Mouse (Mus musculus): ENCODE data around the gene Plekhh1. TPM values are rescaled to one million over a fixed set of nuclear protein-coding genes. Genes with fewer than 3 reads are reported as not detected.

Plekhh1 gene
- total RNA-seq, 1 experiment: 11.2 TPM

DNA sequence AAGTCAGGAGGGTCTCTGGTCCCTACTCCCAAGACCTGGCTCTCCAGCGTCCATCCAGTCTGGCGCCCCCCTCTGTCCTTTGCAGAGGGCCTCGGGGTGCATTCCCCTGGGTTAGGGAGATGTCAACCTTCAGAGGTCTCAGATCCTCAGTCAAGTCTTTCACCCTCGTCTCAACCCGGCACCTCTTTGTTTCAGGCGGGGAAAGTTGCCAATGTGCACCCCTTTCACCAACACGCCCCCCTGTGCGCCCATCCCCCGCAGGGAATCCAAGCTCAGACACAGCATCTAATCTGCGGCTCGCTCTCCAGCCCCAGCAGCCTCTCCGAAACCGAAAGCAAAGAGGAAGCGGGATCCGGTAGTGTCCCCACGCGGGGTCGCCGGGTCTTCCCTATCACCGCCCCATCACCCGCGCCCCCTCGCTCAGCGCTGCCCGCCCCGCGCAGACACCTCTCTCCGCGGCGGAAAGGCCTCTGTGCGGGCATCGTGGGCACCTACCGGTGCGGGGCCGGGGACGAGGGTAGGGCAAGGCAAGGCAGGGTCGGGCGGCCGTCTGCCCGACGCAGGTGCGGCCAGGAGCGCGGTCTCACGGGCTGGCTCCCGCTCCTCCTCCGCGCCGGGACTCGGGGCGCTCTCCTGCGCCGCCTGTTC is 22.4 kb upstream of the Plekhh1 start:
- peaks cover 0 to 3% of the 10 kb centered on the region in 2 experiments; a peak in 2 of 4 replicates for H3K4me1 ChIP-seq (ENCODE audit: control insufficient read depth in 2 of 2, insufficient read depth in 2 of 2, low read length in 2 of 2, poor library complexity in 1 of 2)
- peak overlapping the region; percentile 92 to 95 for H3K4me3 ChIP-seq (ENCODE audit: insufficient read depth in 1 of 2, low read depth in 1 of 2, low read length in 2 of 2, poor library complexity in 1 of 2, severe bottlenecking in 1 of 2)
- no peaks in the 10 kb centered on the region for H3K9me3 ChIP-seq (ENCODE audit: control insufficient read depth, insufficient read depth, low read depth, low read length)
- H3K9ac ChIP-seq (ENCODE audit: insufficient read depth, low read depth, low read length, poor library complexity, severe bottlenecking): peak overlapping the region; percentile 83
- no peak for DNase-seq (ENCODE audit: low read depth, low spot score)
- H3K27ac ChIP-seq (ENCODE audit: insufficient read depth, low read depth, low read length, poor library complexity, severe bottlenecking): no peak overlapping the region
- in situ Hi-C loops (cut with MboI; ENCODE audit: low sequenced_read_pairs in 2 of 2, unreplicated experiment in 2 of 2): no loop called here
- TF ChIP-seq HCFC1 (IDR thresholded peaks at IDR 0.05; ENCODE audit: borderline replicate concordance, insufficient read depth, low read length) (0 out of 2 replicates have a peak, but pooled peaks have one; percentile 4), ZNF384 (IDR thresholded peaks at IDR 0.05; ENCODE audit: low read depth, low read length) (no peak)
- no peaks in the 10 kb centered on the region for H3K36me3 ChIP-seq (ENCODE audit: control insufficient read depth, insufficient read depth, low read length, poor library complexity, severe bottlenecking)

- in situ Hi-C loops (cut with MboI; ENCODE audit: low sequenced_read_pairs in 2 of 2, unreplicated experiment in 2 of 2): no loop called here
- DNase-seq (ENCODE audit: low read depth, low spot score): no peak
- Histone ChIP-seq H3K9me3 (ENCODE audit: control insufficient read depth, insufficient read depth, low read depth, low read length) (no peaks in the 10 kb centered on the region), H3K4me3 (ENCODE audit: insufficient read depth in 1 of 2, low read depth in 1 of 2, low read length in 2 of 2, poor library complexity in 1 of 2, severe bottlenecking in 1 of 2) (peak within 1 kb of the TSS; percentile 92 to 95), H3K36me3 (ENCODE audit: control insufficient read depth, insufficient read depth, low read length, poor library complexity, severe bottlenecking) (no peaks in the 10 kb centered on the region), H3K9ac (ENCODE audit: insufficient read depth, low read depth, low read length, poor library complexity, severe bottlenecking) (peak within 1 kb of the TSS; percentile 83), H3K27ac (ENCODE audit: insufficient read depth, low read depth, low read length, poor library complexity, severe bottlenecking) (no peak within 1 kb of the TSS), H3K4me1 (ENCODE audit: control insufficient read depth in 2 of 2, insufficient read depth in 2 of 2, low read length in 2 of 2, poor library complexity in 1 of 2) (peaks cover 0 to 3% of the 10 kb centered on the region in 2 experiments; a peak in 2 of 4 replicates)
- no peak for TF ChIP-seq HCFC1 (IDR thresholded peaks at IDR 0.05; ENCODE audit: borderline replicate concordance, insufficient read depth, low read length)
- no peak for TF ChIP-seq ZNF384 (IDR thresholded peaks at IDR 0.05; ENCODE audit: low read depth, low read length)
- TF ChIP-seq ZC3H11A (IDR thresholded peaks at IDR 0.05; ENCODE audit: borderline replicate concordance, low read depth, low read length): no peak
- no peak for TF ChIP-seq MAFK (IDR thresholded peaks at IDR 0.05; ENCODE audit: insufficient read depth, low read depth, low read length)
- no peak for TF ChIP-seq CHD2 (IDR thresholded peaks at IDR 0.05; ENCODE audit: low read depth, low read length)
These were observed 21.7 kb upstream of the Plekhh1 start, which contains the start of gene Tmem229b for GRCm38 (mm10) chr12:79007126-79007753. Gene Tmem229b, minus strand, starts transcription at chr12:79007627.

- Histone ChIP-seq H3K9ac (ENCODE audit: insufficient read depth, low read depth, low read length, poor library complexity, severe bottlenecking) (no peak overlapping the region), H3K27ac (ENCODE audit: insufficient read depth, low read depth, low read length, poor library complexity, severe bottlenecking) (no peak overlapping the region), H3K36me3 (ENCODE audit: control insufficient read depth, insufficient read depth, low read length, poor library complexity, severe bottlenecking) (no peaks in the 10 kb centered on the region), H3K4me3 (ENCODE audit: insufficient read depth in 1 of 2, low read depth in 1 of 2, low read length in 2 of 2, poor library complexity in 1 of 2, severe bottlenecking in 1 of 2) (no peak overlapping the region), H3K4me1 (ENCODE audit: control insufficient read depth in 2 of 2, insufficient read depth in 2 of 2, low read length in 2 of 2, poor library complexity in 1 of 2) (peaks cover 3 to 14% of the 10 kb centered on the region in 2 experiments; a peak in 3 of 4 replicates), H3K9me3 (ENCODE audit: control insufficient read depth, insufficient read depth, low read depth, low read length) (no peaks in the 10 kb centered on the region)
- in situ Hi-C loops (cut with MboI; ENCODE audit: low sequenced_read_pairs in 2 of 2, unreplicated experiment in 2 of 2): loop anchor here in 1 of 2 experiments (5.0 kb wide), 1 partner anchor 73 kb away; no protein-coding TSS in a partner anchor
- no peak for TF ChIP-seq HCFC1 (IDR thresholded peaks at IDR 0.05; ENCODE audit: borderline replicate concordance, insufficient read depth, low read length)
- TF ChIP-seq CHD2 (IDR thresholded peaks at IDR 0.05; ENCODE audit: low read depth, low read length): no peak
- no peak for TF ChIP-seq ZNF384 (IDR thresholded peaks at IDR 0.05; ENCODE audit: low read depth, low read length)
- TF ChIP-seq ZC3H11A (IDR thresholded peaks at IDR 0.05; ENCODE audit: borderline replicate concordance, low read depth, low read length): no peak
- TF ChIP-seq MAFK (IDR thresholded peaks at IDR 0.05; ENCODE audit: insufficient read depth, low read depth, low read length): no peak
- DNase-seq (ENCODE audit: low read depth, low spot score): no peak
These were observed 18.4 kb upstream of the Plekhh1 start for GRCm38 (mm10) chr12:79010569-79010968.

DNA sequence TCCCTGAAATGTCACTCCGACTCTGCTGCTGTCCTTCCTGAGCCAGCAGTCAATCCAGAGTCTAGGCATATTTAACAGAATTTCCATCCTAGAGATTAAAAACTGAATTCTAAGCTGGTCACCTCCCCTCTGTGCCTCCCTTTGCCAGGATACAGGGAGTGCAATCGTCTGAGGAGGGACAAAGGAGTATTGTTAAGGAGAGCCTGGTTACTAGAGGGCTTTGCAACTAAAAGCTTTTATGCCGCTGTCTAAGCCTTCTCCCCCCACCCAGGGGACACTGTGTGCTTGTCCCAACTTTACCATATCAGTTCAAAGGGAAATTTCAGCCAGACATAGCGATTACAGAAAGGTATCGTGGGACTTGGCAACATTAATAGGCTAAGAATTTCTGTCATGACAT is 12.9 kb upstream of the Plekhh1 start:
- no peak overlapping the region for H3K9ac ChIP-seq (ENCODE audit: insufficient read depth, low read depth, low read length, poor library complexity, severe bottlenecking)
- H3K9me3 ChIP-seq (ENCODE audit: control insufficient read depth, insufficient read depth, low read depth, low read length): no peaks in the 10 kb centered on the region
- TF ChIP-seq HCFC1 (IDR thresholded peaks at IDR 0.05; ENCODE audit: borderline replicate concordance, insufficient read depth, low read length): no peak
- no peak overlapping the region for H3K4me3 ChIP-seq (ENCODE audit: insufficient read depth in 1 of 2, low read depth in 1 of 2, low read length in 2 of 2, poor library complexity in 1 of 2, severe bottlenecking in 1 of 2)
- peaks cover 10 to 21% of the 10 kb centered on the region in 2 experiments; a peak in 3 of 4 replicates for H3K4me1 ChIP-seq (ENCODE audit: control insufficient read depth in 2 of 2, insufficient read depth in 2 of 2, low read length in 2 of 2, poor library complexity in 1 of 2)
- in situ Hi-C loops (cut with MboI; ENCODE audit: low sequenced_read_pairs in 2 of 2, unreplicated experiment in 2 of 2): no loop called here
- no peak for DNase-seq (ENCODE audit: low read depth, low spot score)
- no peaks in the 10 kb centered on the region for H3K36me3 ChIP-seq (ENCODE audit: control insufficient read depth, insufficient read depth, low read length, poor library complexity, severe bottlenecking)
- no peak overlapping the region for H3K27ac ChIP-seq (ENCODE audit: insufficient read depth, low read depth, low read length, poor library complexity, severe bottlenecking)
